Mouse (Mus musculus) testis, postnatal 14 days (tissue): ENCODE results near the gene Gins3.
"Not testable (repeated sequence)": the region's sequence is repeated elsewhere in the genome, so short reads cannot be mapped to it uniquely, and the experiment has no call there.

Experiments used
- DNase-seq: peaks from one replicate; pipeline ENCODE4 v3.0.0; 2021; ENCODE audit warnings: low spot score

The Gins3 gene

GRCm38 (mm10) chr8:95633262-95634062 is at the start of gene Gins3:
TSS of gene Gins3 (plus strand) at chr8:95633453.
- DNase-seq, result peak; percentile 94

GRCm38 (mm10) chr8:95587339-95587738 is 45.9 kb upstream of the Gins3 start:
- DNase-seq, result no peak

GRCm38 (mm10) chr8:95589282-95589681 is 44.0 kb upstream of the Gins3 start:
- no peak for DNase-seq

- DNase-seq, result no peak
Measured at GRCm38 (mm10) chr8:95590539-95590938, 42.7 kb upstream of the Gins3 start.

- no peak for DNase-seq
Measured at GRCm38 (mm10) chr8:95592131-95592780, 41.0 kb upstream of the Gins3 start.

GRCm38 (mm10) chr8:95593439-95594393 is 39.5 kb upstream of the Gins3 start:
- no peak for DNase-seq

- no peak for DNase-seq
Measured at GRCm38 (mm10) chr8:95595131-95595530, 38.1 kb upstream of the Gins3 start.

- DNase-seq, result no peak
Measured at GRCm38 (mm10) chr8:95596841-95597241, 36.4 kb upstream of the Gins3 start.

GRCm38 (mm10) chr8:95599861-95600260 is 33.4 kb upstream of the Gins3 start:
- DNase-seq, result peak; percentile 68

- peak; percentile 24 for DNase-seq
Measured at GRCm38 (mm10) chr8:95601306-95601705, 31.9 kb upstream of the Gins3 start.

- no peak for DNase-seq
Measured at GRCm38 (mm10) chr8:95602168-95602567, 31.1 kb upstream of the Gins3 start.

GRCm38 (mm10) chr8:95606509-95606908 is 26.7 kb upstream of the Gins3 start:
- DNase-seq, result not testable (repeated sequence)

- no peak for DNase-seq
Measured at GRCm38 (mm10) chr8:95607210-95607609, 26.0 kb upstream of the Gins3 start.

- no peak for DNase-seq
Measured at GRCm38 (mm10) chr8:95609406-95609805, 23.8 kb upstream of the Gins3 start.

- no peak for DNase-seq
Measured at GRCm38 (mm10) chr8:95610749-95611148, 22.5 kb upstream of the Gins3 start.

GRCm38 (mm10) chr8:95611769-95612168 is 21.5 kb upstream of the Gins3 start:
- DNase-seq, result no peak

GRCm38 (mm10) chr8:95616383-95616782 is 16.9 kb upstream of the Gins3 start:
- no peak for DNase-seq

GRCm38 (mm10) chr8:95620046-95620445 is 13.2 kb upstream of the Gins3 start:
- no peak for DNase-seq

GRCm38 (mm10) chr8:95624833-95625232 is 8.4 kb upstream of the Gins3 start:
- DNase-seq, result no peak

GRCm38 (mm10) chr8:95632840-95633239 is 413 bp upstream of the Gins3 start:
- no peak for DNase-seq

- DNase-seq, result no peak
Measured at GRCm38 (mm10) chr8:95634063-95634340, 749 bp downstream of the Gins3 start.

GRCm38 (mm10) chr8:95644942-95645341 is 11.7 kb downstream of the Gins3 start:
- DNase-seq, result no peak

GRCm38 (mm10) chr8:95648251-95648650 is 15.0 kb downstream of the Gins3 start:
- DNase-seq, result no peak
